Mouse (Mus musculus) right cerebral cortex, postnatal 25 days (tissue): Measurements from ENCODE around the gene Gm6526.
"Not testable (repeated sequence)": the region's sequence is repeated elsewhere in the genome, so short reads cannot be mapped to it uniquely, and the experiment has no call there.

ENCODE experiments used
- DNase-seq: peaks from one replicate; pipeline ENCODE4 v3.0.0; 2022

Gm6526 gene

DNA sequence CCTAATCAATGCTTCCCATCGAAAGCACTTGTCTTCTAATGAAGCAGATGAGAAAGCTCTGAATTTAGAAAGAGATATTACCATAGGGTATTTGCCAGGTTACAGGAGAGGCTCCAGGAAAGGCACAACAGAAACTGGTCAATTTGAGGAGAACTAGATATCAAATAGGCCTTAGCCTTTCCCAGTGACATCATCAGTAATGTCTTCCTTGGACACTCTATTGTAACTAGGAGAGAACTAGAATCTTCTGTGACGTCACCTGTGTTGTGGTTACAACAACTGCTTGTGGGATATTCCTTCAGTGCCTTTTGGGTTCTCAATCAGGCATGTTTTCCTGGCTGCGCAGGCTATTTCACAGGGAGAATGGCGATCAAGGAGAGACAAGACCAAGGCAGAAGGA is at the start of gene Gm6526:
Gm6526 (plus strand) TSS at position 301 of the 400 bp plus-strand sequence.
- not testable (repeated sequence) for DNase-seq

DNA sequence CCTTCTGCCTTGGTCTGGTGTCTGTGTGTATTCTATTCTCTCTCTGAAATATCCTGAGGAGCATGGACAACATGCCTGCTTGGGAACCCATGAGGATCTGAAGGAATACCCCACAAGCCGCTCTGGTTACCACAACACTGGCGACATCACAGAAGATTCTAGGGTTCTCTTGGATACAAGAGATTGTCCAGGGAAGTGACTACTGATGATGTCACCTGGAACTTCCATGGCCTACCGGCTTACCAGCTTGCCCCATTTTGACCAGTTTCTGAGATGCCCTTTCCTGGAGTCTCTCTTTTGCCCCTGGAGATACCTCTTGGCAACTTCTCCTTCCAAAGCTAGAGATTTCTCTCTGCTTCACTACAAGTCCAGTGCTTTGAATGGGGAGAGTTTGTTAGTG is 20.3 kb upstream of the Gm6526 start, which contains the start of gene Gm16506:
Gm16506 (minus strand) TSS at position 101 of the 400 bp plus-strand sequence.
- not testable (repeated sequence) for DNase-seq

DNA sequence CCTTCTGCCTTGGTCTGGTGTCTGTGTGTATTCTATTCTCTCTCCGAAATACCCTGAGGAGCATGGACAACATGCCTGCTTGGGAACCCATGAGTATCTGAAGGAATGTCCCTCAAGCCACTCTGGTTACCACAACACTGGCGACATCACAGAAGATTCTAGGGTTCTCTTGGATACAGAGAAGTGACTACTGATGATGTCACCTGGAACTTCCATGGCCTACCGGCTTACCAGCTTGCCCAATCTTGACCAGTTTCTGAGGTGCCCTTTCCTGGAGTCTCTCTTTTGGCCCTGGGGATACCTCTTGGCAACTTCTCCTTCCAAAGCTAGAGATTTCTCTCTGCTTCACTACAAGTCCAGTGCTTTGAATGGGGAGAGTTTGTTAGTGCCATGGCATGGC is 37.0 kb downstream of the Gm6526 start, which contains the start of gene Gm8180:
Gm8180 (minus strand) TSS at position 101 of the 400 bp plus-strand sequence.
- DNase-seq: not testable (repeated sequence)

DNA sequence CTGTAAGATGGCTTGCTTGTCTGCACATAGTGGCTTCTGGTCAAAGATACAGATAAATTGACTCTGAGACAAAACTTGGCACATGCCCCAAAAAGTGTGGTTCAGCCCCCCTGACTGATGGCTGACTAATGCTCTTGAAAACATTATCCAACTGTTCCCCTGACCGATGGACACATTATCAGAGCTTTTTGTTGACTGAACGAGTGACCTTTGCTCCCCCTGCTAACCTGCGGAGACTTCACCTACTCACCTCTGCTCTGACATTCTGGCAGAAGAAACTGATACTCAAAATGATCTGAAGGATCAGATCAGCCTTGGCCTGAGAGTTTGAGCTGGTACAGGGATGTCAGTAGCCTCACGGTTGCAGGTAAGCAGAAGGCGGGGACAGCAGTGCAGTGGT is 46.1 kb downstream of the Gm6526 start:
- not testable (repeated sequence) for DNase-seq

DNA sequence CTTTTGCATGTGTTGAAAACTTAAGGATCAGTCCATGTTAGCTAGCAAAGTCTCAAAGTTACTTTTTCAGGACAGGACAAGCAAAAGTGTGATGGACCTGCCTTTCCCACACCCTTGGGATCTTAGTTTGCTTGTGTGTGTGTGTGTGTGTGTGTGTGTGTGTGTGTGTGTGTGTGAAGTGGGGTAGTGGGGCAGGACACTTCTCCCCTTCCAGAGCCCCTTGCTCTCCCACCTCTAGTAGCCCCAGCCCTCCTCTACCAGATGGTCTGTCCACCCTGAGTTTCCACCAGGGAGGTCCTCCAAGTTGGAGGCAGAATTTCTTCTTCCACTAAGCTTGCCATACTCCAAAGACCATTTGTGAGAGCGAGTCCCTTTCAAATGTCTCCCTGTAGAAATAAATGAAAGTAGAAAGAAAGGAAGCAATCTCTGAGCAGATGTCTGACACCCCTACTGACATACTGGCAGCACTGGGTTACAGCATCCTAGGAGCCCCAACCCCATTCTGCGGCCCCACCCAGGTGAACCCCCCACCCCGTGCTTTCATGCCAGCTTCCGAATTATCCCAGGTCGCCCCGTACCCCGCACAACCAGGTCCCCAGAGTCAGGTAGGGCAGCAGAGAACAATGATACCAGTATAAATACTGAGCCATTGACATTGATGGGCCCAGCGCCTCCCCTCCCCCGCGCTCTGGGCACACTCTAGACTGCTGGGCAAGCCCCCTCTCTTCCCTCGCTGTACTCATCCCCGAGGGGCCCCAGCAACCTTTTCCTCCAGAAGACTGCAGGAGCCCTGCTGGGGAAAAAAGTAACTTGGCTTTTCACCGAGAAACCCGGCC is 48.6 kb downstream of the Gm6526 start:
- DNase-seq: no peak

DNA sequence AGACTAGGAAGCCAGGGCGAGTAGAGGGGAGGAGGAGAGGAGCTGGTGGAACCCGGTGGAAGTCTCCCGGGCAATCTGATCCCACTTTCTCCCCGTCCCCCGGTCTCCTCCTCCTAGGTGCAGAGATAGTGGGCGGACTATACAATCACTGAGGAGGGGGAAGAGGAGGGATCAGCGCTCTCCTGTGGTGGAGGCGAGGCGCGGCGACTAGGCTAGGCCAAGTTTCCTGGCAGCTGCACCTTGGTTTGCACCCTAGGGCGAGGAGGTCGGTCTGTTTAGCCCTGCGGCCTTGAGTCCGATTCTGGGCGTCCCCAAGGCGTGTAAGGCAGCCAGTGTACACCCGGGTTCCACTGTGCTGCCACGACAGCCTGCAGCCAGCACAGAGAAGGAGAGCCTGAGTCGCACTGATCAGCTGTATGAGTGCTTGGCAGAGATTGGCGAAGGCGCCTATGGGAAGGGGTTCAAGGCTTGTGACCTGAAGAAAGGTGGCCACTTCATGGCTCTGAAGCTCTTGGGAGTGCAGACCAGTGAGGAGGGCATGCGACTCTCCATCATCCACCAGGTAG is 49.3 kb downstream of the Gm6526 start:
- peak; percentile 5 for DNase-seq

DNA sequence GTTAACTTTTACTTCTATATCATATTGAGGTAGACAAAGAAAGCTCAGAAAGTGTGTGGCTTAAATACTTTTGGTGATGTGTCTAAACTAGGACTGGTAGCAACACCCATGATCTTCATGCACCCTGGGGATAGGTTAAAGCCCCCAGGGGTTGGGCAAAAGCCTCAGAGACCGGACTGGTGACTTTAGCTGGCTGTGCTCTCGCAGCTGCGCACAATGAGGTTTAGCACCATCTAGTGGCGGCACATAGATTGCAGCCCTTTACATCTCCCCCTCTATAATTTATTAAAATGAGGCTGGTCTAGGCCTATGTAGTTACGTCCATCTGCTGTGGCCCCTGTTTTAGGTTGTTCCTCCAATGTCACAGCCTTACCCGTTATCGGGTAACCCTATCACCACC is 56.8 kb downstream of the Gm6526 start:
- not testable (repeated sequence) for DNase-seq
